Mouse (Mus musculus): Measurements from ENCODE around the gene Serhl. TPM values are rescaled to one million over a fixed set of nuclear protein-coding genes. Genes with fewer than 3 reads are reported as not detected.

The Serhl gene
- polyA plus RNA-seq, 1 experiment: 37.5 TPM

- H3K27me3 ChIP-seq (ENCODE audit: control insufficient read depth, insufficient read depth, low read length): no peaks in the 10 kb centered on the region
- no peaks in the 10 kb centered on the region for H3K36me3 ChIP-seq (ENCODE audit: control insufficient read depth, insufficient read depth, low read length)
- no peak overlapping the region for H3K4me3 ChIP-seq (ENCODE audit: control insufficient read depth, low read depth, low read length)
- peaks cover 3% of the 10 kb centered on the region; the same call in 1 of the 2 replicates for H3K4me1 ChIP-seq (ENCODE audit: control insufficient read depth, insufficient read depth, low read length)
- TF ChIP-seq CTCF (IDR thresholded peaks at IDR 0.05; ENCODE audit: control insufficient read depth, insufficient read depth, insufficient replicate concordance, low read depth, low read length): no peak
- no peak for TF ChIP-seq POLR2A (IDR thresholded peaks at IDR 0.05; ENCODE audit: control insufficient read depth, low read depth, low read length)
- no peak overlapping the region for H3K27ac ChIP-seq (ENCODE audit: control insufficient read depth, insufficient read depth, low read depth, low read length)
These were observed 73.6 kb downstream of the Serhl start for GRCm38 (mm10) chr15:83162818-83163485.

- Histone ChIP-seq H3K36me3 (ENCODE audit: control insufficient read depth, insufficient read depth, low read length) (no peaks in the 10 kb centered on the region), H3K27me3 (ENCODE audit: control insufficient read depth, insufficient read depth, low read length) (no peaks in the 10 kb centered on the region), H3K4me3 (ENCODE audit: control insufficient read depth, low read depth, low read length) (no peak overlapping the region), H3K4me1 (ENCODE audit: control insufficient read depth, insufficient read depth, low read length) (peaks cover 3% of the 10 kb centered on the region; the same call in 1 of the 2 replicates), H3K27ac (ENCODE audit: control insufficient read depth, insufficient read depth, low read depth, low read length) (no peak overlapping the region)
- TF ChIP-seq POLR2A (IDR thresholded peaks at IDR 0.05; ENCODE audit: control insufficient read depth, low read depth, low read length) (no peak), CTCF (IDR thresholded peaks at IDR 0.05; ENCODE audit: control insufficient read depth, insufficient read depth, insufficient replicate concordance, low read depth, low read length) (no peak)
These were observed 75.7 kb downstream of the Serhl start for GRCm38 (mm10) chr15:83164971-83165471.

- no peaks in the 10 kb centered on the region for H3K27me3 ChIP-seq (ENCODE audit: control insufficient read depth, insufficient read depth, low read length)
These were observed 76.4 kb downstream of the Serhl start for GRCm38 (mm10) chr15:83165526-83166315.

More at GRCm38 (mm10) chr15:83165526-83166315, 76.4 kb downstream of the Serhl start:
- Histone ChIP-seq H3K4me3 (ENCODE audit: control insufficient read depth, low read depth, low read length) (no peak overlapping the region), H3K27ac (ENCODE audit: control insufficient read depth, insufficient read depth, low read depth, low read length) (no peak overlapping the region), H3K36me3 (ENCODE audit: control insufficient read depth, insufficient read depth, low read length) (no peaks in the 10 kb centered on the region), H3K4me1 (ENCODE audit: control insufficient read depth, insufficient read depth, low read length) (peaks cover 3% of the 10 kb centered on the region; the same call in 1 of the 2 replicates)
- TF ChIP-seq CTCF (IDR thresholded peaks at IDR 0.05; ENCODE audit: control insufficient read depth, insufficient read depth, insufficient replicate concordance, low read depth, low read length) (no peak), POLR2A (IDR thresholded peaks at IDR 0.05; ENCODE audit: control insufficient read depth, low read depth, low read length) (no peak)

Other genes with a start within 250 kb of the Serhl start
- gene Tcf20, start 101.6 kb upstream of the Serhl start, polyA plus RNA-seq (2012; rRNA removed): 26.0 and 27.1 TPM in 2 replicates
- 1.3 and 1.5 TPM in 2 replicates for gene Nfam1, start 56.2 kb upstream of the Serhl start, polyA plus RNA-seq (2012; rRNA removed)
- 109 and 137 TPM in 2 replicates for gene Rrp7a, start 33.3 kb downstream of the Serhl start, polyA plus RNA-seq (2012; rRNA removed)
- 45.2 TPM in 2 replicates for gene Poldip3, start 59.9 kb downstream of the Serhl start, polyA plus RNA-seq (2012; rRNA removed)
- 53.1 and 64.0 TPM in 2 replicates for gene Cyb5r3, start 83.1 kb downstream of the Serhl start, polyA plus RNA-seq (2012; rRNA removed)
- 2.3 and 3.0 TPM in 2 replicates for gene A4galt, start 162.3 kb downstream of the Serhl start, polyA plus RNA-seq (2012; rRNA removed)